Mouse (Mus musculus) urinary bladder, postnatal 4 days (tissue): Measurements from ENCODE around the gene Wfikkn2.

Experiments
- DNase-seq, 2 experiments: peaks; one replicate each; pipeline ENCODE4 v3.0.0; 2021 to 2022; ENCODE audit warnings: low spot score in 2 of 2

The Wfikkn2 gene

DNA sequence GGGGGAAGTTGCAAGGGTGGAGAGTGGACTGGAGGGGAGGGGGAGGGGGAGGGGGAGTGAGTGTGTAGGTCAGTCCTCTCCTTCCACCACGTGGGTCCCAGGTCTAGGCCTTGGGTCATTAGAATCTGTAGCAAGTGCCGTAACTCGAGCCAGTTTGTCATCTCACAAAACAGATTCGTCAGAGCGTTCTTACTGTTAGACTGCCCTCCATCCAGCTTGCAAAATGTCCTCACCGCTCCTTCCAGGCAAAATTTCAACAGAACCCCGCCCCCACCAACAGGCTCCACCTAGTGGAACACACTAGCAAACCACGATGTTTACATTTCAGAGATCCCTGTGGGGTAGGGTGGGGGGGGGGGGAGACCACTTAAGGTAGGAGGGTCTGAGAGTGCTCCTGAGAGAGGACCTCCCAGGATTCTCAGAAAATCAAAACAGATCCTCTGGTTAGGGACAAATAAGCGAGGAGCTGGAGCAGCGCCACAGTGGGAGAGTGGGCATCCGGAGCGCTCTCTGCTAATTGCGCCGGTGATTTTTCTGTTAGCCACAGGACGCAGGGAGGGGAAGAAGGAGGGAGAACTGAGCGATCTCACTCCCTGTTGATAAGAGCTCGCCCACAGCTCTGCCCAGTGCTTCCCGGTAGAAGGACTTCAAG is 19.5 kb upstream of the Wfikkn2 start:
- DNase-seq, result peak; percentile 57 to 75

DNA sequence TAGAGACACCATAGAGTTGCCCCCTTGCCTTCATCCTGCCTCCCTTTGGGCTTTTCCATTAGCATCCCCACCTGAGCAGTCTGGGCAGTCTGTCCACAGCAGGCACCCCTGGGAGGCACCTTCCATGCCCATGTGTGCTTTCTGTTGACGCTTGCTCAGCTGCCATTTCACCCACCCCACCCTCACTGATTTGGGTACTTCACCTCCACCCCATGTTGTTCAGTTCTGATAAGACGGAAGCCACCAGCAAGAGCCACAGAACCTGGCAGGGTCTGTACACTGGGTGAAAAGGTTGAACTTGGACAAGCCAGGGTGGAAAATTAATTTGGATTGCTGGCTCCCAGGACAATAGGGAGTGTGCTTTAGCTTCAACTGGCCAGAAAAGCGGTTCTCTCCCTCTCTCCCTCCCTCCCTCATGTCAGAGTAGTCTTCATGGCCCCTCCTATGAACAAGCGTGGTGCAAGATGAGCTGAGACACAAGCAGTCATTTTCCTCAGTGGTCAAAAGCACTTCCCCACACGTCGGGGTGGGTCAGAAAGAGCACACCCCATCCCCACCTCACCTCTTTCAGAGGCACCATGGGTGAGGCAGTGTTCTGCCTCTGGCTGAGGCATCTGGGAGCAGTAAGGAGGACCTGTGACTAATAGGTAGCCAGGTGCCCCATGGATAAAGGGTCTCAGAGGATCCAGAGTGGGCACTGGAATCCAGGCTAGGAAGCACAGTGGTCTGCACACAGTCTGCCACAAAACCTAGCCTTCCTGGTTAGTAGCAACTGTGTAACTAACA is 16.0 kb upstream of the Wfikkn2 start:
- no peak for DNase-seq

GRCm38 (mm10) chr11:94259814-94260213 is 14.0 kb upstream of the Wfikkn2 start:
- no peak for DNase-seq

DNA sequence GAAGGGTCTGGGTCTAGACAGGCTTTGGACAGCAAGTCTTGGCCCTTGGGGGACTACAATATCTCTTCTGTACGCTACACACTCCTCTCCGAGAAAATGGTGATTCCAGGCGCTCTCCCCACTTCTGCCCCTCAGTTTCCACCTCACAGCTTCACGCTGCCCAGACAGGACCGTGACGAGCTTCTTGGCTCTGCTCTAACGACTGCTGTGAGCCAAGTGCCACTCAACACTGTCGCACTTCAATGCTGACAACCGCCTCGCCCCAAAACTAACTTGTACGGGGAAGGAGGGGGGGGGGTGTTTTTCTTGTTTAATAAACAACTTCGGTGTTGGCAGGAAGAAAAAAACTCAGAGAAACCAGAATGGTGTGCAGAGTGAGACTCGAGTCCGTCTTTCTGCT is 12.2 kb upstream of the Wfikkn2 start:
- no peak for DNase-seq

- DNase-seq, result no peak
These were observed 9.9 kb upstream of the Wfikkn2 start for GRCm38 (mm10) chr11:94255733-94256132.

DNA sequence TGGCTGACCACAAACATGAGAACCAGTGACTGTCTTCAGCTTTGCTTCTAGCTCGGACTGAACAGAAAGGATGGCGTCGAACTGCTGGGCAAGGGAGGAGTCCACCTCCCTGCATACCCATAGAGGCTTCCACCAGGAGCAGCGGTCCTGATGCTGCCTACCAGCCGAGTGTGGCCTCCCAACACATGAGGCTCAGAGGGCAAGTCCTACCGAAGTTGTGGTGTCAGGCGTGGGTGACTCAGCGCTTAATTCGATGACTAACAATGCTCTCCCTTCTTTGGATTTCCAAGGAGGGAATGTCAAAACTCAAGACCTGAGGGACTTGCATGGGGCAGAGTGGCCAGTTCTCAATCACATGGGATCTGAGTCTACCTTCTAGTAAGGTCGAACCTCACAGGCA is 7.9 kb upstream of the Wfikkn2 start:
- no peak for DNase-seq

GRCm38 (mm10) chr11:94253156-94253555 is 7.4 kb upstream of the Wfikkn2 start:
- DNase-seq, result no peak

DNA sequence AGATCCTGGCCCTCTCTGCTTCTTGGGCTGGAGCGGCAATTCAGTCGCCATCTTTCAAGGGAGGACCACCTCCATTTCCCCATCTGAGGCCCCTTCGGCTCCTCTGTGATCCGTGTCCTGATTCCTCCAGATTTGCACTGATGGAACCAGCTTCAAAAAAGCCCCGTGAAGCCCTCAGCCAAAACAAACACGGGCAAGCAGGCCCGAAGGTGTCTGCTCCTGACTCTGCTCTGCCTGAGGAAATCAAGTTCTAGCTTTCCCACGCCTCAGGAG is 920 bp upstream of the Wfikkn2 start:
- no peak for DNase-seq

DNA sequence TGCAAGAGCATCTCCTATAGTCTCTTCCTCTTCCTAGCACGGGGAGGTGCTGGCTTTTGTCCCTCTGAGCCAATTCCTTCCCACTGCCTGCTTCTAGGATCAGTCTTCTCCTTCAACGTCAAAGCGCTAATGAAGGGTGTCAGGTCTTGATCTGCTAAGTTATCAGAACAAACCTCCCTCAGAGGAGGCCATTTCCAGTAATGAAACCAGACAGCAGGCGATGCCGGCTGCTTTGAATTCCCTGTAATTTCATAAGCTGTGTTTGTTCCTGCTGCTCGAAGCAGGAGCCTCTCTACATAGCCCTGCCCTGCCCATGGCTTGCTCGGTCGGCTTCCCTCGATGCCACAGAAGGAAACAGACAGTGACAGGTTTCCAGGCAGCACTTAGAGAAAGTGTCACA is 1.4 kb downstream of the Wfikkn2 start:
- DNase-seq, result no peak

DNA sequence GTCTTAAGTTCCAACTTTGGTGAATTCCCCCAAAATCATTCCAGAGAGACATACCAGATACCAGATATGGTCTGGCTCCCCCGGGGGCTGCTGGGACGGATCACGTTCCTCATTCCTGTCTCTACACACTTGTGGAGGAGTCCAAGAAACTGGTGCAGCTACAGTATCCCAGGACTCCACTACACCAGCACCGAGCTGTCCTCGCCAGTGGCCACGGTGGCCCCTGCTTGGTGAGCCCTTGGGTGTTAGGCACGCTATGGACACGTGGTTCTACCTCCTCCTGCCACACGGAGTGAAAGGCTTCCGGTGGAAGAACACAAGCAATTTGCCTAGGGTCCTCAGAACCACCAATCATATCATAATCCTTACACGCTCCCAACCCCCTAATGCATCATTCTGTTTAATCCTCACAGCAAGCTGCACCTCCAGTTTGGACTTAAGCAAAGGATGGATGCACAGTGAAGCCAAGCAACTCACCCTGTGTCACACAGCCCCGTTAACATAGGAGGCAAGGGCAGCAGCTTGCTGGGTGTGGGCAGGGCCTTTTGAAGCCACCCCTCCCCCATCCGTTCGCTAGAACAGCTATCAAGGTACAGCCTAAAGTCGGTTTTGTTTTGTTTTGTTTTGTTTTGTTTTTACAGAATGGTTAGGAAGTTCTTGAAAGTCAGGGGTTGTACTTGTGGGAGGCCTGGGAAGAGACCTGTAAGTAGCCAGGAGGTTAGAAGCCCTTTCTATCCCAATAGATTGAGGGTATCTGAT is 2.2 kb downstream of the Wfikkn2 start:
- no peak for DNase-seq

DNA sequence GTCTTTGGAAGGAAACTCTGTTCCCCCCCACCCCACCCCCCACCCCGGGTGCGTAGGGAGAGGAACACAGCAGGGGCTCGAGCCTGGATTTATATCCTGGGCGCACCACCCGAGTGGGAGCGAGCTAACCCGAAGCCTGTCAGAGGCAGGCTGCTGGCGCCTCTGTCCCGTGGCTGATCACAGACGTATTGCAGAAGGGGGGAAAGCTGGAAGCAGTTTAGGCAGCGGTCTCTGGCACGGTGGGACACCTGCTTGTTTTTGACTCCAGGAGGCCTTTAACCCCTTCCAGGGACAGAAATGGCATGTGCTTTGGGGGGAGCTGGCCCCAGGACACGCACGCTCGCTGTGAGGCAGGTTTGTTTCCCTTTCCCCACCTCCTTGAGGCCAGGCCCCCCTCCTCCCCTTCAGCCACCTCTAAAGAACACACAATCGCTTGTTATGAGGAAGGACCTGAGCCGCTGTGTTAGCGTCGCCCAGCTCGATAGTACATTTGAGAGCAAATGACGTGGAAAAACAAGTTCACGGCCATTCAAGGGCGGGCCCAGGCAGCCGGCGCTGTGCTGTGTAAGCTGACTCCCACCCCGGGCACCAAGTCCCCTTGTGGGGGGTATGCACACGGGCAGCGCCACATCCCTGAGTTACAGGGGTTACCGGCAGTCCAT is 2.9 kb downstream of the Wfikkn2 start:
- peak in 1 of 2 experiments; percentile 39 for DNase-seq

DNA sequence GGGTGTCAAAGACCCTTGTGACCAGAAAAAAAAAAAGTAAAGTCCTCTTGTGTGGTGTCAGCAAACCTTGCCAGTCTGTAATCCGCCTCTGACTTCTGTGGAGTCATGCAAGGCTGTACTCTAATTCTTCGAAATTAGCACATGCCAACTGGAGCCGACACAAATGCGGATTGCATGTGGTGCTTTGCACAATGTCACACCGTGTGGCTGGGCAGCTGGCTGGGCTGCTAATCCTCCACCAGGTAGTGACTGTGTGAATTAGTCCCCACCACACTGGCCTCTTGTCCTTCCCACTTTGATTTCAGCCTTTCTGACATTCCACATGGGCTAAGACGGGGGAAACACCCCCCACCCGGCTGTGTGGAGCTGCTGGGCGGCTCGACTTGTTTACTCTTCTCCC is 6.1 kb downstream of the Wfikkn2 start:
- DNase-seq, result no peak

DNA sequence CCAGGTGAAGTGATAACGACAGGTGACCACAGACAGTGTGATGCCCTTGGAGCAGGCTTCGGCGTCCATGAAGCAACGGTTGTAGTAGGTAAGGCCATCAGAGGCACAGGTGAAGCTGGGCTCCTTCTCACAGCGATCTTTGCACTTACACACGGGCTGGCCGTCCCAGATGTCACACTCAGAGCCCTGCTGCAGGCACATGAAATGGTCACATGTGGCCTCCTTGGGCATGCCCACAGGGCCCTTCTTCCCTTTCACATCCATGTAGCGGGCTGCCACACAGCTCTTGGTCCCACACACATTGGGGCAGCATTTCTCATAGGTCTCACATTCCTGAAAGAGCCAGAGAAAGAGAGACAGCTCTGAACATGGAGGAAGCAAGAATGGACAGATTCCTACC is 7.0 kb downstream of the Wfikkn2 start:
- DNase-seq, result no peak

GRCm38 (mm10) chr11:94236074-94236473 is 9.7 kb downstream of the Wfikkn2 start:
- peak in 1 of 2 experiments; percentile 65 for DNase-seq

GRCm38 (mm10) chr11:94234857-94235256 is 10.9 kb downstream of the Wfikkn2 start:
- DNase-seq, result no peak

GRCm38 (mm10) chr11:94234380-94234779 is 11.4 kb downstream of the Wfikkn2 start:
- no peak for DNase-seq

DNA sequence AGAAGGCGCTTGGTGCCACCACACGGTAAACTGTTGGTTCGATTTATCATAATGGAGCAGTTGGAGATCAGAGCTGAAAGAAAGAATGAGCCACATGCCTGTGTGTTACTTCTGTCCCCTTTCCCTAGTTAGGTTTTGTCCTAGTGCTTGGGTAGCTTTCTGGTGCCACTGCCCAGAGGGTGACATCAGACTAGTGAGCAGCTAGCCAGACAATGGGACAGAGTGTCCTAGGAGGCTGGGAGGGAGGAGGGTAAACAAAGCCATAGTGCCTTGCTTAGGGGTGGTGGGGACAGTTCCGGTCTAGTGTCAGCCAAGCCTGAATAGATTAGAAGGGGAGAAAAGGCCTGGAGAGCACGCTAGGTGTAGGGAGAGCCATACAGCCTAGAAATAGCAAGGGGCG is 12.4 kb downstream of the Wfikkn2 start:
- DNase-seq, result no peak

GRCm38 (mm10) chr11:94231821-94232552 is 13.8 kb downstream of the Wfikkn2 start:
- no peak for DNase-seq

GRCm38 (mm10) chr11:94230244-94230643 is 15.6 kb downstream of the Wfikkn2 start:
- no peak for DNase-seq

GRCm38 (mm10) chr11:94229207-94229960 is 16.4 kb downstream of the Wfikkn2 start:
- DNase-seq, result no peak

GRCm38 (mm10) chr11:94228416-94228815 is 17.4 kb downstream of the Wfikkn2 start:
- DNase-seq, result no peak
